Mouse (Mus musculus): ENCODE measurements at regions not wholly inside any gene's neighbourhood (a gene's known extent, or its start where the extent isn't known, plus 50 kb on each side); places are given as distances from the start of the nearest gene placed in this dataset.

DNA sequence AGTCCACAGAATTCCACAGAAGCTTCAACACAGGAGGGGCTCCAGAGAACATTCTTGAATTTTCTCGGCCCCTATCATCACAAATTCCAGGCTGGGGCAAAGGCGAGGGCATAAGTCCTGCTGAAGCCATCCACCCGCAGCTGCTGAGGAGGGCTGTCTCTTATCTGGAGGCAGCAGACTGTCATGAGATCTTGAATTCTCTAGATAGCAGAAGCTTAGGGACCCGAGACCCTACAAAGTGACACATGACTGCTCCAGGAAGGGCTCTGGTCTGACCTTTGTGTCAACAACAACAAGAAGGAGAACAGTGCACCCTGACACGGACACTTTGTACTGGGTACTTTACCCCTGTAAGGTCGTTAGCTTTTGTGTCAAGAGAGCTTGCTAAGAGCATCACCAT lies 57.2 kb downstream of the Lao1 start:
- no peak for DNase-seq (ENCODE audit: low read depth, low spot score)
- Histone ChIP-seq H3K9ac (ENCODE audit: insufficient read depth, low read depth, low read length, poor library complexity, severe bottlenecking) (no peak overlapping the region), H3K9me3 (ENCODE audit: control insufficient read depth, insufficient read depth, low read depth, low read length) (no peaks in the 10 kb centered on the region), H3K4me1 (ENCODE audit: control insufficient read depth in 2 of 2, insufficient read depth in 2 of 2, low read length in 2 of 2, poor library complexity in 1 of 2) (peaks cover 9 to 10% of the 10 kb centered on the region in 2 experiments; a peak in 3 of 4 replicates), H3K36me3 (ENCODE audit: control insufficient read depth, insufficient read depth, low read length, poor library complexity, severe bottlenecking) (no peaks in the 10 kb centered on the region), H3K4me3 (ENCODE audit: insufficient read depth in 1 of 2, low read depth in 1 of 2, low read length in 2 of 2, poor library complexity in 1 of 2, severe bottlenecking in 1 of 2) (no peak overlapping the region), H3K27ac (ENCODE audit: insufficient read depth, low read depth, low read length, poor library complexity, severe bottlenecking) (no peak overlapping the region)
- in situ Hi-C loops (cut with MboI; ENCODE audit: low sequenced_read_pairs in 2 of 2, unreplicated experiment in 2 of 2) = loop anchor here in 1 of 2 experiments (25.0 kb wide), 1 partner anchor 94 kb away; the partner anchor contains the start of gene Slc2a1
- TF ChIP-seq HCFC1 (IDR thresholded peaks at IDR 0.05; ENCODE audit: borderline replicate concordance, insufficient read depth, low read length) (no peak), MAFK (IDR thresholded peaks at IDR 0.05; ENCODE audit: insufficient read depth, low read depth, low read length) (no peak), ZC3H11A (IDR thresholded peaks at IDR 0.05; ENCODE audit: borderline replicate concordance, low read depth, low read length) (no peak), ZNF384 (IDR thresholded peaks at IDR 0.05; ENCODE audit: low read depth, low read length) (no peak), CHD2 (IDR thresholded peaks at IDR 0.05; ENCODE audit: low read depth, low read length) (no peak)

DNA sequence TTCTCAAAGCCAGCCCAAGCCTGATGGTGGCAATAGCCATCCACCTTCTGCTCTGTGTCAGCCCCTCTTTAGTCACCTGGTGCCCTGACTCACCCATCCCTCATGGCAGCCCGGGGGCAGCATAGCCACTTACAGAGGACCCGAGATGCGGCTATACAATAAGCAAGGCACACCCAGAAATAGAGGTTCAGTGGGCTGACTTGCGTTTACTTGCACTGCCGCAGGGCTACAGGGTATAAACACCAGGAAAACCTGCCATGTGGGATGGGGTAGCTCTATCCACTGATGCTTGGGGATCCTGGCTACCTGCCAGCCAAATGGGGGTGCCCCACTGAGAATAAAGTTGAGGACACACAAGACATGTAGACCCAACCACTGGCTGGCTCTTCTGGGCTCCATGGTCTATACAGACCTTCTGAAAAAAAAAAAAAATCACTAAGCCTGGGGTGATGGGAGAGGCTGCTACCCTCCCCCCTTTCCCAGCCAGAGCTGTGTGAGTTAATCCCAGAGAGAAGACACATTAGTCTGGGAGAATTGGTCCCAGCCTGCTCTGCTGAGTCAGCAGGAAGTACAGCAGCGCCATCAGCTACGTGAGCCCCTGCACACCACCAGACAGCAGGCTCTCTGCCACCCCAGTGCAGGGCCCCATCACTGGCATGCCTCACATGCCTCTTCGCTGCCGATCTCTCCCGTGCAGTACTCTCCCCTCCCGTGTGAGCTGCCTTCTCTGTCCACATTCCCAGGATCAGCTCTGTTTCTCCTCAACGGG lies 57.8 kb downstream of the Lao1 start:
- H3K4me1 ChIP-seq (ENCODE audit: control insufficient read depth in 2 of 2, insufficient read depth in 2 of 2, low read length in 2 of 2, poor library complexity in 1 of 2) = peaks cover 10 to 12% of the 10 kb centered on the region in 2 experiments; a peak in 3 of 4 replicates
- H3K4me3 ChIP-seq (ENCODE audit: insufficient read depth in 1 of 2, low read depth in 1 of 2, low read length in 2 of 2, poor library complexity in 1 of 2, severe bottlenecking in 1 of 2) = 0 out of 4 replicates have a peak overlapping the region, but pooled peaks of 1 of the 2 experiments have one; percentile 25
- TF ChIP-seq MAFK (IDR thresholded peaks at IDR 0.05; ENCODE audit: insufficient read depth, low read depth, low read length) (peak; percentile 97), ZC3H11A (IDR thresholded peaks at IDR 0.05; ENCODE audit: borderline replicate concordance, low read depth, low read length) (no peak)
- in situ Hi-C loops (cut with MboI; ENCODE audit: low sequenced_read_pairs in 2 of 2, unreplicated experiment in 2 of 2) = loop anchor here in 1 of 2 experiments (25.0 kb wide), 1 partner anchor 93 kb away; the partner anchor contains the start of gene Slc2a1
- H3K9me3 ChIP-seq (ENCODE audit: control insufficient read depth, insufficient read depth, low read depth, low read length) = no peaks in the 10 kb centered on the region
- no peak overlapping the region for H3K9ac ChIP-seq (ENCODE audit: insufficient read depth, low read depth, low read length, poor library complexity, severe bottlenecking)
- no peaks in the 10 kb centered on the region for H3K36me3 ChIP-seq (ENCODE audit: control insufficient read depth, insufficient read depth, low read length, poor library complexity, severe bottlenecking)
- H3K27ac ChIP-seq (ENCODE audit: insufficient read depth, low read depth, low read length, poor library complexity, severe bottlenecking) = no peak overlapping the region
- no peak for DNase-seq (ENCODE audit: low read depth, low spot score)

DNA sequence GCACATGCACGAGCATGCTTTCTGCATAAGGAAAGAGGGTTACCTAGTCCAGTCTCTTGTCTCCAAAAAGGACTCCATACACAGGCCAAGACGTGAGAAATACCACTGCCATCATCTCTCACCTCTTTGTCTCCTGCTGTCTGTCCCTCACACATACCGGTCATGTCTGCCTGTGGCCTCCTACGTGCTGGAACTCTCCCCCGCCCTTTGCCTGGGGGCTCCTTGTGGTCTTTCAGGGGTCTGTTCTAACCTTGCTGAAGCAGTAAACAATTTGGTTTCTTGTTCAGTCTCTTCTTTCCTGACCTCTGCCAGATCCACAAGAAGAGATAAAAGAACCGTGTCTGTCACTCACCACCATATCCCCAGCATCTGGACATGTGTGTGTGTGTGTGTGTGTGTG lies 61.0 kb downstream of the Lao1 start:
- Histone ChIP-seq H3K9me3 (ENCODE audit: control insufficient read depth, insufficient read depth, low read depth, low read length) (no peaks in the 10 kb centered on the region), H3K27ac (ENCODE audit: insufficient read depth, low read depth, low read length, poor library complexity, severe bottlenecking) (no peak overlapping the region), H3K4me1 (ENCODE audit: control insufficient read depth in 2 of 2, insufficient read depth in 2 of 2, low read length in 2 of 2, poor library complexity in 1 of 2) (peaks cover 16 to 26% of the 10 kb centered on the region in 2 experiments), H3K36me3 (ENCODE audit: control insufficient read depth, insufficient read depth, low read length, poor library complexity, severe bottlenecking) (no peaks in the 10 kb centered on the region), H3K9ac (ENCODE audit: insufficient read depth, low read depth, low read length, poor library complexity, severe bottlenecking) (no peak overlapping the region), H3K4me3 (ENCODE audit: insufficient read depth in 1 of 2, low read depth in 1 of 2, low read length in 2 of 2, poor library complexity in 1 of 2, severe bottlenecking in 1 of 2) (no peak overlapping the region; a peak in 1 of 4 replicates)
- DNase-seq (ENCODE audit: low read depth, low spot score) = no peak
- no peak for TF ChIP-seq ZC3H11A (IDR thresholded peaks at IDR 0.05; ENCODE audit: borderline replicate concordance, low read depth, low read length)
- no peak for TF ChIP-seq ZNF384 (IDR thresholded peaks at IDR 0.05; ENCODE audit: low read depth, low read length)
- no peak for TF ChIP-seq HCFC1 (IDR thresholded peaks at IDR 0.05; ENCODE audit: borderline replicate concordance, insufficient read depth, low read length)
- TF ChIP-seq CHD2 (IDR thresholded peaks at IDR 0.05; ENCODE audit: low read depth, low read length) = no peak
- TF ChIP-seq MAFK (IDR thresholded peaks at IDR 0.05; ENCODE audit: insufficient read depth, low read depth, low read length) = no peak
- in situ Hi-C loops (cut with MboI; ENCODE audit: low sequenced_read_pairs in 2 of 2, unreplicated experiment in 2 of 2) = loop anchor here in 1 of 2 experiments (25.0 kb wide), 1 partner anchor 90 kb away; the partner anchor contains the start of gene Slc2a1

DNA sequence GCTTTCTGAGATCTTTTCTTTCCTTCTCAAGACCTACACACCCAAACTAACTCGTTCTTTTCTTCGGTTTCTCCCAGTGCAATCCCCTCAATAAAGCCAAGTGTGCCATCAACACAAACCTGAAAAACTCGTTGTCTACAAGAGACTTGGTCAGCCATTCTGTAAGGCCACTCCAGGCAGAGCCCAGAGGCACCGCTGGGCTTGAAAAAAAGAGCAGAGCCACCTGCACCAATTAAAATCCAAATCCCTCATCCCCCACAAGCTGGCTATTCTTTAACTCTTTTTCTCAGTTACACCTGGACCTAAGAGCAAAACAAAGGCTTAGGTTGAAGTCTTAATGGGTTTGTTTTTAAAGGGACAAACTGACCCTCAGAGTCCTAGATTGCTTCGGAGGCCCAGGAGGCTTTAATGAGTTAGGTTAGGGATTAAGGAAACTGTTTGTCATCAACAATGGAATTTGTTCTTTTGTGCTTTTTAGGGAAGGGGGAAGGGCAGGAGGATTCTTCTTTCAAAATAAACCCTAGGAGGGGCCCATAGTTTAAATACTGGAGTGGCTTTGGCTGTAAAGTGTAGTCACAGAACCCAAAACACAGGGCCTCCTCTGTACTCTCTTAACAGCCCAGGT lies 65.0 kb downstream of the Lao1 start:
- Histone ChIP-seq H3K4me3 (ENCODE audit: insufficient read depth in 1 of 2, low read depth in 1 of 2, low read length in 2 of 2, poor library complexity in 1 of 2, severe bottlenecking in 1 of 2) (no peak overlapping the region), H3K27ac (ENCODE audit: insufficient read depth, low read depth, low read length, poor library complexity, severe bottlenecking) (peak overlapping the region; percentile 93), H3K9me3 (ENCODE audit: control insufficient read depth, insufficient read depth, low read depth, low read length) (no peaks in the 10 kb centered on the region), H3K9ac (ENCODE audit: insufficient read depth, low read depth, low read length, poor library complexity, severe bottlenecking) (no peak overlapping the region), H3K4me1 (ENCODE audit: control insufficient read depth in 2 of 2, insufficient read depth in 2 of 2, low read length in 2 of 2, poor library complexity in 1 of 2) (peaks cover 15 to 46% of the 10 kb centered on the region in 2 experiments), H3K36me3 (ENCODE audit: control insufficient read depth, insufficient read depth, low read length, poor library complexity, severe bottlenecking) (no peaks in the 10 kb centered on the region)
- peak; percentile 69 for DNase-seq (ENCODE audit: low read depth, low spot score)
- in situ Hi-C loops (cut with MboI; ENCODE audit: low sequenced_read_pairs in 2 of 2, unreplicated experiment in 2 of 2) = no loop called here
- TF ChIP-seq ZC3H11A (IDR thresholded peaks at IDR 0.05; ENCODE audit: borderline replicate concordance, low read depth, low read length) (no peak), MAFK (IDR thresholded peaks at IDR 0.05; ENCODE audit: insufficient read depth, low read depth, low read length) (0 out of 2 replicates have a peak, but pooled peaks have one; percentile 17), ZNF384 (IDR thresholded peaks at IDR 0.05; ENCODE audit: low read depth, low read length) (peak; percentile 89), HCFC1 (IDR thresholded peaks at IDR 0.05; ENCODE audit: borderline replicate concordance, insufficient read depth, low read length) (no peak), CHD2 (IDR thresholded peaks at IDR 0.05; ENCODE audit: low read depth, low read length) (peak; percentile 36; the same call in 1 of the 2 replicates)

All from ES-E14 (cell line).